Mouse (Mus musculus) megakaryocyte, embryonic 14.5 days (primary cell): ENCODE results near the gene Gpr75.

Experiments used
- FLI1 ChIP-seq: IDR thresholded peaks from 2 replicates; pipeline ENCODE4 v1.6.1; 2012; ENCODE audit warnings: low read length, inconsistent platforms, mixed read lengths
- GATA1 ChIP-seq: IDR thresholded peaks from 3 replicates; pipeline ENCODE4 v1.6.1; 2012; ENCODE audit warnings: mixed read lengths, low read length, inconsistent platforms, borderline replicate concordance

DNA sequence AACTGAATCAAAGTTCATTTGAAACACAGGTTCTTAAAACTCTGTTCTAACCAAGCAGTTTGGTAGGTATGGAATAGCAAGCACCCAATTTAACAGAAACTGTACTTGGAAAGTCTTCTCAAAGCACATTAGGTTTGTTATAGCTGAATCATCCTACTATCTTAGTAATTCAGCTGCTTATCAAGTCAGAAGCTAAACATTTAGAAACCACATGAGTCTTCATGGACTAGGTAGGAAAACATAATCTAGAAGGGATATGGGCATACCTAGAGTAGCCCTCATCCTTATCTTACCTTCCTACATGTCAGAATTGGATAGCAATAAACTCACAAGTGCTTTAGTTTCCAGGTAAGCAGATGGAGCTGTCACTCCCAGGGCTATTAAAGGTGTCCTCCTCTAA, 42.9 kb downstream of the Gpr75 start:
- TF ChIP-seq FLI1 (no peak), GATA1 (no peak)
